Mouse (Mus musculus) lung, embryonic 16.5 days (tissue): Measurements from ENCODE around the gene Scd3. TPM values are rescaled to one million over a fixed set of nuclear protein-coding genes. Genes with fewer than 3 reads are reported as not detected.
A peak's percentile ranks its signal among the peaks of the same experiment; 100 is the strongest.

Source experiments
- ATAC-seq: fragments of 200-750 bp; cut with Nextera tagmentation; 2 replicates; pipeline ENCODE4 v1.8.0; 2017; ENCODE audit warnings: low read depth, mild to moderate bottlenecking, moderate library complexity
- H3K27ac ChIP-seq: fragments of 300-500 bp; sonication (generic); 2 replicates; pipeline ENCODE4 v1.5.1; 2014; ENCODE audit warnings: mild to moderate bottlenecking, control low read depth, low read length
- H3K27me3 ChIP-seq: fragments of 300-500 bp; sonication (generic); 2 replicates; pipeline ENCODE4 v1.6.1; 2014; ENCODE audit warnings: low read depth, low read length, mixed read lengths; ENCODE audit not compliant: control insufficient read depth, insufficient read depth
- H3K36me3 ChIP-seq: fragments of 300-500 bp; sonication (generic); 2 replicates; pipeline ENCODE4 v1.6.1; 2014; ENCODE audit warnings: low read length; ENCODE audit not compliant: control insufficient read depth, insufficient read depth
- H3K4me1 ChIP-seq: fragments of 300-500 bp; sonication (generic); replicated peaks from 2 replicates; pipeline ENCODE4 v1.6.1; 2014; ENCODE audit warnings: low read length, mixed read lengths; ENCODE audit not compliant: control insufficient read depth, insufficient read depth
- H3K4me2 ChIP-seq: fragments of 300-500 bp; sonication (generic); 2 replicates; pipeline ENCODE4 v1.6.1; 2014; ENCODE audit warnings: low read depth, low read length, control low read depth
- H3K4me3 ChIP-seq: fragments of 300-500 bp; sonication (generic); 2 replicates; pipeline ENCODE4 v1.5.1; 2014; ENCODE audit warnings: mild to moderate bottlenecking, low read length, control low read depth
- H3K9ac ChIP-seq: fragments of 300-500 bp; sonication (generic); 2 replicates; pipeline ENCODE4 v1.6.1; 2014; ENCODE audit warnings: low read length, control low read depth
- H3K9me3 ChIP-seq: fragments of 300-500 bp; sonication (generic); 2 replicates; pipeline ENCODE4 v1.6.1; 2016; ENCODE audit warnings: low read length; ENCODE audit not compliant: control insufficient read depth
- WGBS: fragments of 180-500 bp; shearing (Covaris S2); extraction: QIAGEN DNeasy Blood & Tissue Kit; methylation state at CpG from one replicate; pipeline ENCODE4 v1.1.7; 2014; 5-methylcytosine and 5-hydroxymethylcytosine counted together
- polyA plus RNA-seq: library from polyadenylated mRNA; unstranded; fragments of >200 nt; fragmentation: Nextera tagmentation; extraction: Ambion mirVana; gene quantifications from 2 replicates; pipeline ENCODE4 v1.2.1, GENCODE M21; 2015

The Scd3 gene
- polyA plus RNA-seq, 1 experiment from 2014 or later, result 0.48 TPM

- Histone ChIP-seq H3K4me2 (no peak within 1 kb of the TSS), H3K9me3 (no peaks in the 10 kb centered on the region), H3K36me3 (no peaks in the 10 kb centered on the region), H3K27me3 (no peaks in the 10 kb centered on the region), H3K9ac (no peak within 1 kb of the TSS), H3K4me3 (no peak within 1 kb of the TSS), H3K27ac (no peak within 1 kb of the TSS), H3K4me1 (no peaks in the 10 kb centered on the region)
- no peak for ATAC-seq
- WGBS, result 44% methylated on average over 3 of the region's 3 CpGs
These were observed 10.7 kb upstream of the Scd3 start, which contains the start of gene Pkd2l1 for GRCm38 (mm10) chr19:44192342-44192741. Pkd2l1 (minus strand) TSS chr19:44192442.

GRCm38 (mm10) chr19:44193906-44194305 is 9.2 kb upstream of the Scd3 start:
- no peaks in the 10 kb centered on the region for H3K9me3 ChIP-seq
- WGBS, result 53% methylated on average over 7 of the region's 7 CpGs
- ATAC-seq, result peak; percentile 31; the same call in 1 of the 2 replicates
- H3K27ac ChIP-seq, result no peak overlapping the region
- no peaks in the 10 kb centered on the region for H3K36me3 ChIP-seq
- no peak overlapping the region for H3K4me2 ChIP-seq
- no peak overlapping the region for H3K9ac ChIP-seq
- no peaks in the 10 kb centered on the region for H3K4me1 ChIP-seq
- no peaks in the 10 kb centered on the region for H3K27me3 ChIP-seq
- no peak overlapping the region for H3K4me3 ChIP-seq

GRCm38 (mm10) chr19:44195138-44195537 is 7.9 kb upstream of the Scd3 start:
- 0 out of 2 replicates have a peak, but pooled peaks have one; percentile 36 for ATAC-seq
- Histone ChIP-seq H3K27me3 (no peaks in the 10 kb centered on the region), H3K36me3 (no peaks in the 10 kb centered on the region), H3K4me1 (no peaks in the 10 kb centered on the region), H3K4me3 (no peak overlapping the region), H3K9me3 (no peaks in the 10 kb centered on the region), H3K27ac (no peak overlapping the region), H3K9ac (no peak overlapping the region), H3K4me2 (no peak overlapping the region)
- WGBS, result 15% methylated on average over 7 of the region's 7 CpGs

GRCm38 (mm10) chr19:44197053-44197852 is 5.8 kb upstream of the Scd3 start:
- Histone ChIP-seq H3K27ac (no peak overlapping the region), H3K4me2 (no peak overlapping the region), H3K27me3 (no peaks in the 10 kb centered on the region), H3K9me3 (no peaks in the 10 kb centered on the region), H3K4me3 (no peak overlapping the region), H3K36me3 (no peaks in the 10 kb centered on the region), H3K9ac (no peak overlapping the region), H3K4me1 (no peaks in the 10 kb centered on the region)
- WGBS, result 78% methylated on average over 10 of the region's 10 CpGs
- ATAC-seq, result no peak

- 84% methylated on average over 6 of the region's 6 CpGs for WGBS
- no peak for ATAC-seq
- Histone ChIP-seq H3K27me3 (no peaks in the 10 kb centered on the region), H3K27ac (no peak overlapping the region), H3K4me2 (no peak overlapping the region), H3K4me3 (no peak overlapping the region), H3K9me3 (no peaks in the 10 kb centered on the region), H3K9ac (no peak overlapping the region), H3K4me1 (no peaks in the 10 kb centered on the region), H3K36me3 (no peaks in the 10 kb centered on the region)
These were observed 4.6 kb upstream of the Scd3 start for GRCm38 (mm10) chr19:44198494-44198893.

- Histone ChIP-seq H3K9me3 (no peaks in the 10 kb centered on the region), H3K27me3 (no peaks in the 10 kb centered on the region), H3K4me1 (no peaks in the 10 kb centered on the region), H3K4me3 (no peak overlapping the region), H3K36me3 (no peaks in the 10 kb centered on the region), H3K9ac (no peak overlapping the region), H3K27ac (no peak overlapping the region), H3K4me2 (no peak overlapping the region)
- no peak for ATAC-seq
- WGBS, result 79% methylated on average over 2 of the region's 2 CpGs
These were observed 4.1 kb upstream of the Scd3 start for GRCm38 (mm10) chr19:44198964-44199363.

GRCm38 (mm10) chr19:44207079-44207478 is 4.0 kb downstream of the Scd3 start:
- no peak for ATAC-seq
- Histone ChIP-seq H3K36me3 (no peaks in the 10 kb centered on the region), H3K27ac (no peak overlapping the region), H3K4me3 (no peak overlapping the region), H3K9me3 (no peaks in the 10 kb centered on the region), H3K27me3 (no peaks in the 10 kb centered on the region), H3K4me1 (no peaks in the 10 kb centered on the region), H3K4me2 (no peak overlapping the region), H3K9ac (no peak overlapping the region)
- WGBS, result 52% methylated on average over 2 of the region's 2 CpGs

- ATAC-seq, result no peak
- 63% methylated on average over 12 of the region's 12 CpGs for WGBS
- no peaks in the 10 kb centered on the region for H3K27me3 ChIP-seq
These were observed 12.2 kb downstream of the Scd3 start for GRCm38 (mm10) chr19:44215255-44215654.

DNA sequence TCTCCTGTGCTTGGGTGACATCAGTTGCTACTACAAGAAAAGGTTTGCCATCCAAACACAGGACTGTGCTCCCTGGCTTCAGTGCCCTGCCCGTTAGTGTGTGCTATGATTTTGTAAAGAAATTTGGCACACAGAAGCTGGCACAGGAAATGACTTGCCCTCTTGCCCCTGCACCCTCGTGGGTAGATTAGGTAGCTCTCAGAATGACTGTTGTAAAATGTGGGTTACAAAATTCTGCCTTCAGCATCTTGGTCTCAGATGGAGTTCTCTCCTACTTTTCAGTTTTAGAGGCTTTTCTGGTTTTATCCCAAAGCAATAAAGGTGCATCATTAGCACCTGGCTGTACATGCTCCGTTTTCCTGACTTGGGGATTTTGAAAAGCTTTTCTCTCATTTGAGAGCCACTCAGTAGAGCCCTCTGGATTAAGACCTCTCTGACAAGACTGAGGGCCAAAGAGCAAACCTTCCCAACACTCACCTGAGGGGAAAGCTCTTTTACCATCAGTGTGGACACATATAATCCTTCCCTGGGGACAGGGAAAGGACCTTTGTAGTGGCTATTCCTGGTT is 15.0 kb downstream of the Scd3 start:
- Histone ChIP-seq H3K27me3 (no peaks in the 10 kb centered on the region), H3K4me1 (no peaks in the 10 kb centered on the region), H3K27ac (no peak overlapping the region), H3K4me3 (no peak overlapping the region), H3K4me2 (no peak overlapping the region), H3K36me3 (no peaks in the 10 kb centered on the region), H3K9ac (no peak overlapping the region), H3K9me3 (no peaks in the 10 kb centered on the region)
- WGBS, result 52% methylated on average over 3 of the region's 3 CpGs
- ATAC-seq, result no peak

More at GRCm38 (mm10) chr19:44215255-44215654, 12.2 kb downstream of the Scd3 start:
- Histone ChIP-seq H3K9me3 (no peaks in the 10 kb centered on the region), H3K4me1 (no peaks in the 10 kb centered on the region), H3K36me3 (no peaks in the 10 kb centered on the region), H3K27ac (no peak overlapping the region), H3K9ac (no peak overlapping the region), H3K4me2 (no peak overlapping the region), H3K4me3 (no peak overlapping the region)
